Mouse (Mus musculus): ENCODE results near the gene Ceacam3.
"Not testable (repeated sequence)": the region's sequence is repeated elsewhere in the genome, so short reads cannot be mapped to it uniquely, and the experiment has no call there.

Ceacam3 gene

DNA sequence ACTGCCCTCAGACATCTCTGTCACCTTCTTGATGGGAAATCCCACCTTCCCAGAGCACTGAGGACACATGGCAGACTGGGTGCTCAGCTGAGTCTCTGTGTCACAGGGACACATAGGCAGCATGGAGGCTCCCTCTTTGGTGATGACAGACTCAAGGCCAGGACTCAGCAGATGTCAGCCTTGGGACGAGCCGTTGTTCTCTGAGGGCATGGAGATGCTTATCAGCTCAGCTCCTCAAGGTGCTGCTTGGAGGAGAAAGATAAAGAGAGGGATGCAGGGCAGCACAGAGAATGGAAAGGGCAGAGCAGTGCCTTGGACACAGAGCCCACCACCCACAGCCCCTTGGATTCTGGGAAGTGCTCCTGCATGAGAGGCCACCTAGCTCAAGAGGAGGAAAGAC lies at the start of gene Ceacam3:
Ceacam3 (plus strand) TSS at position 352 of the 400 bp plus-strand sequence.
- no peak for DNase-seq

DNA sequence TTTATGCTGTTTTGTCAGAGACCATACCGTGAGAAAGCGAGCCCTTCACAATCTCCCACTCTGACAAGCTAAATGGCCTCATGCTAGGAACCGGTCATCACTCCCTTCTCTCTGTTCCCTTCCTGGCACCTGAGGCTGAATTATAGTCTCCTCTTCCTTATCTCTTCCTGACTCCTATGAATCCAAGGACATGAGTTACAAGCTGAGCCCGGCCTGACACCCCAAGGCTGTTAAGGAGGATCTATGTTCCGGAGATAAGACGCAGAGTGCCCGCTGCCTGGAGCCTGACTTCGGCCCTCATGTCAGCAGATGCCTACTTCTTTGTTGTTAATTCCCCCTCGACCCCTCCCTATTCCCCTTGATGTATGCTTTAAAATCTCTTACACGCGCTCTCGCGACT lies 48.5 kb upstream of the Ceacam3 start:
- DNase-seq: not testable (repeated sequence)

DNA sequence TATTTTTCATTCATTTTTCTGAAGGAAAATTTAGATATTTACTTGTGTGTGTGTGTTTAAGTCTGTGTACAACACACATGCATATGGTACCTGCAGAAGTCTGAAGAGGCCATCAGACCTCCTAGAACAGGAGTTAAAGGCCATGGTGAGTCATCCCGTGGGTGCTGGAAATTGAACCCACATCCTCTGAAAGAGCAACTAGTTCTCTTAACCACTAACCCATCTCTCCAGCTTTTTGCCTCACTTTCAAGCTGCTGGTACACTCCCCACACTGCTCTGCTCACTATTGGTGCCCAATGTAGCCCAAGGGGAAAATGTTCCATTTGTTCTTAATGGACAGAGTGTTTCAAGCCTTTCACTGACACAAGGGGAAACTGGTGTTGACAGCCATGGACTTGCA lies 14.8 kb upstream of the Ceacam3 start:
- DNase-seq: no peak

DNA sequence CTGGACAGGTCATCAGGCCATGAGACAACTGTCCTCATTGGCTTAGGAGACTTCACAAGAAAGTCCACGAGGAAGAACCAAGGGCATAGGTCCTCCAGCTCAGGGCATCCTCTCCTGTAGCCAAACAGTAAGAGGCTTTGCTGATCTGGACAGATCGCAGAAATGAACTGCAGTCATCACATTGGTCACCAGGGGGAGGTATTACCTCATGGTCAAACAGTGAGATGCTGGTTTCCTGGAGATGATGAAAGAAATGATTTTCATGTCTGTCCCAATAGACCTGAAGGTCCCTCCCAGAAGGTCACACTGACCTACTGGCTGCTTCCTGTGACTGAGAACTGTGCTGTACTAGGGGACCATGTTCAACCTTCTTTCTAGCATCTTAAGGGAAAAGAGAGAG lies 5.6 kb downstream of the Ceacam3 start:
- DNase-seq: peak in 1 of 2 experiments; percentile 7

DNA sequence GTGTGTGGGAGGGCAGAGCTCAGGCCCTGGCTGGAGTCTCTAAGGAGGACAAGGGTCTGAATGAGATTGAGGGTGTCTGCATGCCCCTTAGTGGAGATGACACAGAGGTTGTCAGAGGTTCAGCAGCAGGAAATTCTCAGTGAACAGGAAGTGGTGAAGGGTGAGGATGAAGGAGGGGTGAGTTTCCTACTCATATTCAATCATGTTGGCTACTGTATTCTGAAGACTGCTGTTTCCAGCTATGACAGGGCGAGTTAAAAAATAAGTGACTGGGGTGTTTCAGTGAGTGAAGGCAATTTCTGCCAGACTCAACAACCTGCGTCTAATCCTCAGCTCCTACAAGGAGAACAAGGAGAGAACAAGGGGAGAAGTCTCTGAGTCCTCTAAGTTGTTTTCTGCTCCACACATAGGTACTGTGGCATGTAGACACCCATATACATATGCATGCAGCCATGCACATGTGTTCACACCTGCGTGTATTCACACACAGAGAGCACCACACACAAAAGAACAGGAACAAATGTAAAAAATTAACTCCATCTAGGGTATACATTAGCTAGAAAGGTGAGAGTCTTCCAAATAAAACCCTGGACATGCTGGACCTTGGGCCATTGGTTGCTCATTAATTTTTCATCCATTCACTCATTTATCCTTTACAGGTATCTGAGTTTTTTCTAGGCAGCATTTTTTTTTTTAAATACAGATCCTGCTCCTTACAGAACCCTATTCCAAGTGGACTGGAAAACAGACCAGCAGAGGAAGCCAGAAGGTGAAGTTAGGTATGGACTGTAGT lies 7.0 kb downstream of the Ceacam3 start:
- no peak for DNase-seq

DNA sequence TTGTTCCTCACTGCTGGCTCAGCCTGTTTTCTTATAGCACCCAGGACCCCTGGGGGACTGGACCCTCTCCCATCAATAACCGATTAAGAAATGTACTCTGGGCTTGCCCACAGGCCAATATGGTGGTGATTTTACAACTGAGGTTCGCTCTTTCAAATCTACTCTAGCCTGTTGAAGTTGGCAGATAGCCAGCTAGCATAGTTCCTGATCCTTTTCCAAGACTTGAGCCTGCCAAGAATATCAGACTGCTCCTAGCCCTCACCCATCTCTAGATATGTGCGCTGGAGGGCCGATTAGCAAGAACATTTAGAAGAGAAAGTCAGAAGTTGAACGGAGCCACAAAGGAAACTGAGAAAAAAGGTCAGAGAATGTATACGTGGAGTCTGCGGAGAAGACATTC lies 8.9 kb downstream of the Ceacam3 start:
- no peak for DNase-seq

DNA sequence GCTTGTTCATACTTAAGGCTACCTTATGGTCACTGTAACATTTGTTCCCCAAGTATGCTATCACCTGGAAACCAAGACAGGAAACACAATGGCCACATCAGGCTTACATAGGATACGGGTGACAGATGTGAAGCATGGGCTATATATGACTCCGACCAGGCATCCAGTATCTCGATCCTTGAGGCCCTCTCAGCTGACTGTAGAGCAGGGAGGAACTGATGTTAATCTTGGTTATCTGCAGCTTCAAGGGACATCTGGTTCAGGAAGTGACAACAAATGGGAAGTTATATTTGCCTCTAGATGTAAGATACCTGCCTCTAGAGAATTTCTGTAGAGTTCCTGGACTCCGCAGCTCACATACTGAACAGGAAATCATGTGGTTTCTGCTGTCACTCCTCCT lies 21.7 kb downstream of the Ceacam3 start:
- DNase-seq: no peak

DNA sequence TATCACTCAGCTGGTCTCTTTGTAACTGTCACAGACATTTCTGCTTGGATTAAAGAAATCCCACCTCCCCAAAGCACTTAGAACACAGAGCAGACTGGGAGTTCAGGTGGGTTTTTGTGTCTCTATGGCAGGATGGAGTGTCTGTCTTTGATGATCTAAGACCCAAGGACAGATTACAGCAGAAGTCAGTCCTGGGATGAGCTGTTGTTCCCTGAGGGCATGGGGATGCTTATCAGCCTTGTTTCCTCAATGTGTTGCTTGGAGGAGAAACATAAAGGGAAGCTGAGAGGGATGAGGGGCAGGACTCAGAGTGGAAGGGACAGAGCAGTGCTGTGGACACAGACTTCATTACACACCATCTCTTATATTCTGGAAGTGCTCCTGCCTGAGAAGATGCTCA lies 53.1 kb downstream of the Ceacam3 start, which contains the start of gene Psg29:
Psg29 (plus strand) TSS at position 301 of the 400 bp plus-strand sequence.
- no peak for DNase-seq

DNA sequence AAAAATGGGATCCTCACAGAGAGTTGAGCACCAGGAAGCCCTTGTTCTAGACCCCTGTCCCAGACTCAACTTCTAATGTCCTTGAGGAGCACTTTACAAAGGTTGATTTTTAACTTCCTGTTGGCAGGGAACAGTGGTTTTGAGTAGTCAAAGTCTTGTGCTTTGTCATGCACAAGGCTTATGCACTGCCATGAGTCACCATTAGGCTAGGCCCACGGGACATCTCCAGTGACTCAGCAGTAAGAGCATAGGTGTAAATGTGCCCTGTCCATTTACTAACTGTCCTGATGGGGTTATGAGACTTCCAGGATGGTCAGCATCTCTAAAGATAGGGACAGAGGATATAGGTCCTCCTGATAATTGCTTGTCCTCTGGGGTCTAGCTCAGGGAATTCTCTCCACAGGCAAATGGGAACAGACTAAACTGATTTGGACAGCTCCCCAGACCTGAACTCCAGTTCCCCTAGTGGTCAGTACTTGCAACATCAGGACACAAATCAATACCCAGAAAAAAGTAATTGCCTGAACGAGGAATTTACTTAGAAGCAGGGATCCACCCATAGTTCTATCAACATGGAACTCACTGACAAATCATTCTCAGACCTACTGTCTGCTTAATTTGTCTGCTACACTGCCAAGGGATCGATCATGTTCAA lies 55.6 kb downstream of the Ceacam3 start:
- DNase-seq: no peak

Measured in thymus, adult 18-20 months (tissue).